Mouse (Mus musculus): ENCODE measurements around the gene Olfr33. TPM values are rescaled to one million over a fixed set of nuclear protein-coding genes. Genes with fewer than 3 reads are reported as not detected.

The Olfr33 gene
- polyA plus RNA-seq (2012; rRNA removed) = not detected in 2 replicates
- not detected in 2 replicates for polyA plus RNA-seq (2014; fragmentation: Nextera tagmentation; extraction: Ambion mirVana)

GRCm38 (mm10) chr7:102718970-102719369 lies at the start of gene Olfr33:
Gene Olfr33 (minus strand): TSS chr7:102719070.
- no peaks in the 10 kb centered on the region for H3K27me3 ChIP-seq (ENCODE audit: control insufficient read depth, insufficient read depth, low read length)
- H3K4me1 ChIP-seq (ENCODE audit: control insufficient read depth, insufficient read depth, low read length) = no peaks in the 10 kb centered on the region
- DNase-seq (ENCODE audit: low spot score) = no peak
- H3K27ac ChIP-seq (replicated peaks; ENCODE audit: low read depth, low read length) = no peak within 1 kb of the TSS
- no peak for TF ChIP-seq POLR2A (IDR thresholded peaks at IDR 0.05; ENCODE audit: borderline replicate concordance, extremely low read depth, insufficient read depth, insufficient read length)
- no peaks in the 10 kb centered on the region for H3K9me3 ChIP-seq (ENCODE audit: control insufficient read depth, low read length)
- WGBS = 38% methylated on average over 1 of the region's 1 CpGs
- H3K36me3 ChIP-seq (ENCODE audit: control insufficient read depth, insufficient read depth, low read length) = no peaks in the 10 kb centered on the region
- H3K4me2 ChIP-seq (replicated peaks; ENCODE audit: low read depth, low read length, severe bottlenecking) = no peak within 1 kb of the TSS
- H3K9ac ChIP-seq (ENCODE audit: low read depth, low read length, severe bottlenecking) = no peak within 1 kb of the TSS
- no peak for ATAC-seq (ENCODE audit: low FRiP score, low read depth)
- H3K4me3 ChIP-seq (replicated peaks; ENCODE audit: low read length) = no peak within 1 kb of the TSS

DNA sequence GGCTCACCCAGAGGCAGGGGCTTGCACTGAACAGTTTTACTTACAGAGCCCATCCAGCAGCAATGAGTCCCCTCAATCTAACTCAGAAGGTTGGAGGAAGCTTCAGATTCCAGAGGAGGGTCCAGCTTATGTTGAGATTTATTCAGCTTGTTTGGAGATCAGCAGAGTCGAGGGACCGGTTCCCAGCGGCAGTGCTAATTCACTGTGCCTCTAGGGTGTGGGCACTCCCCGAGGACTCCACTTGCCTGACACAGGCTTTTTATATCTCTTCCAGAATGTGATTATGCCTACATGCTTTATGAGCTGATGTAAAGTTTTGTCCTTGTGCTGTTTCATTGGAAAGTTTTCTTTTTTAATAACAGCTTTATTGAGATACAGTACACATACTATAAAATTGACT lies 40.4 kb upstream of the Olfr33 start, which contains the start of the genes Olfr560 and Olfr78:
Olfr560 (minus strand) TSS at position 101 of the 400 bp plus-strand sequence.
Olfr78 (minus strand) TSS at position 206 of the 400 bp plus-strand sequence.
- Histone ChIP-seq H3K27me3 (ENCODE audit: control insufficient read depth, insufficient read depth, low read length) (no peaks in the 10 kb centered on the region), H3K9ac (ENCODE audit: low read depth, low read length, severe bottlenecking) (no peak within 1 kb of the TSS), H3K9me3 (ENCODE audit: control insufficient read depth, low read length) (no peaks in the 10 kb centered on the region), H3K27ac (replicated peaks; ENCODE audit: low read depth, low read length) (no peak within 1 kb of the TSS), H3K4me2 (replicated peaks; ENCODE audit: low read depth, low read length, severe bottlenecking) (no peak within 1 kb of the TSS), H3K4me1 (ENCODE audit: control insufficient read depth, insufficient read depth, low read length) (no peaks in the 10 kb centered on the region), H3K36me3 (ENCODE audit: control insufficient read depth, insufficient read depth, low read length) (no peaks in the 10 kb centered on the region), H3K4me3 (replicated peaks; ENCODE audit: low read length) (no peak within 1 kb of the TSS)
- 69% methylated on average over 4 of the region's 4 CpGs for WGBS
- no peak for DNase-seq (ENCODE audit: low spot score)
- no peak for ATAC-seq (ENCODE audit: low FRiP score, low read depth)
- no peak for TF ChIP-seq POLR2A (IDR thresholded peaks at IDR 0.05; ENCODE audit: borderline replicate concordance, extremely low read depth, insufficient read depth, insufficient read length)

DNA sequence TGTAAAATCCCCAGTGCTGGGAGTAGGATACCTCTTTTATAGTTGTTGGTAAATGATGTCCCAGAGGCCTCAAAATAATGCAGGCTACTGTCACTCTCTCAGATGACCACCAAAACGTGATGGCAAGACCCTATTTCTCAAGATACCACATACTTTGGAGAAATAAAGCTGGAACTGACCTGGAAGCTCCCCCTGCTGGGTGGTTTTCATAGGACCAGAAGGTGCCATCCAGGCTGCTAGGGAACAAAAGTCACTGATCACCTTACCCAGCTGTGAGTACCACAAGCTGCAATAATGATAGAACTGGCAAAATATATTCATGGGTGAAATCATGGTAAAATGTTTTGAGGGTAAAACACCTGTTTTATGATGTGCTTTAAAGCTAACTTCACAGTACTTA lies 33.2 kb upstream of the Olfr33 start:
- Histone ChIP-seq H3K27me3 (ENCODE audit: control insufficient read depth, insufficient read depth, low read length) (no peaks in the 10 kb centered on the region), H3K4me2 (replicated peaks; ENCODE audit: low read depth, low read length, severe bottlenecking) (no peak overlapping the region), H3K9me3 (ENCODE audit: control insufficient read depth, low read length) (no peaks in the 10 kb centered on the region), H3K9ac (ENCODE audit: low read depth, low read length, severe bottlenecking) (no peak overlapping the region), H3K36me3 (ENCODE audit: control insufficient read depth, insufficient read depth, low read length) (no peaks in the 10 kb centered on the region), H3K4me3 (replicated peaks; ENCODE audit: low read length) (no peak overlapping the region), H3K4me1 (ENCODE audit: control insufficient read depth, insufficient read depth, low read length) (no peaks in the 10 kb centered on the region), H3K27ac (replicated peaks; ENCODE audit: low read depth, low read length) (no peak overlapping the region)
- DNase-seq (ENCODE audit: low spot score) (no peak), ATAC-seq (ENCODE audit: low FRiP score, low read depth) (no peak)
- TF ChIP-seq POLR2A (IDR thresholded peaks at IDR 0.05; ENCODE audit: borderline replicate concordance, extremely low read depth, insufficient read depth, insufficient read length) = no peak
- WGBS = 17% methylated on average over 1 of the region's 1 CpGs

GRCm38 (mm10) chr7:102737705-102738104 lies 18.8 kb upstream of the Olfr33 start:
- no peak for TF ChIP-seq POLR2A (IDR thresholded peaks at IDR 0.05; ENCODE audit: borderline replicate concordance, extremely low read depth, insufficient read depth, insufficient read length)
- Histone ChIP-seq H3K36me3 (ENCODE audit: control insufficient read depth, insufficient read depth, low read length) (no peaks in the 10 kb centered on the region), H3K27me3 (ENCODE audit: control insufficient read depth, insufficient read depth, low read length) (no peaks in the 10 kb centered on the region), H3K4me1 (ENCODE audit: control insufficient read depth, insufficient read depth, low read length) (no peaks in the 10 kb centered on the region), H3K27ac (replicated peaks; ENCODE audit: low read depth, low read length) (no peak overlapping the region), H3K4me3 (replicated peaks; ENCODE audit: low read length) (no peak overlapping the region), H3K9ac (ENCODE audit: low read depth, low read length, severe bottlenecking) (no peak overlapping the region), H3K4me2 (replicated peaks; ENCODE audit: low read depth, low read length, severe bottlenecking) (no peak overlapping the region), H3K9me3 (ENCODE audit: control insufficient read depth, low read length) (no peaks in the 10 kb centered on the region)
- DNase-seq (ENCODE audit: low spot score) (no peak), ATAC-seq (ENCODE audit: low FRiP score, low read depth) (no peak)
- 32% methylated on average over 2 of the region's 2 CpGs for WGBS

DNA sequence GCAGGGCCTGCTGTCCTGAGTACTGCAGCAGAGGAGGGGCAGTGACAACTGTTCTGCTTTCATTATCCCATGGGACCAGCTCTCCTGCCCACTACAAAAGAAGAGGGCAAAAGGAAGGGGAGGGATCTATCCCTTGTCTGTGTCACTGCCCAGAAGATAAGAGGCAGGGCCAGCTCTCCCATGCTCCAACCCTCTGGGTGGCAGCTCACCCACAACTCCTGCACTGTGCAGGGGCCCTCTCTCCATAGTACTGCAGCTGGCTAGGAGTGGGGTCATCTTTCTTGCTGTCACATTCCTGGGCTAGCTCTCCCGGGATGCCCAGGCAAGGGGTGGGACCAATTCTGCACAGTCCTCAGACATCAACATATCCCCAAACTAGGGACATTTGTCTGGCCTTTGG lies 14.9 kb upstream of the Olfr33 start:
- H3K9ac ChIP-seq (ENCODE audit: low read depth, low read length, severe bottlenecking) = no peak overlapping the region
- H3K36me3 ChIP-seq (ENCODE audit: control insufficient read depth, insufficient read depth, low read length) = no peaks in the 10 kb centered on the region
- ATAC-seq (ENCODE audit: low FRiP score, low read depth) (no peak), DNase-seq (ENCODE audit: low spot score) (no peak)
- no peak overlapping the region for H3K4me3 ChIP-seq (replicated peaks; ENCODE audit: low read length)
- H3K4me1 ChIP-seq (ENCODE audit: control insufficient read depth, insufficient read depth, low read length) = no peaks in the 10 kb centered on the region
- no peak overlapping the region for H3K27ac ChIP-seq (replicated peaks; ENCODE audit: low read depth, low read length)
- no peaks in the 10 kb centered on the region for H3K9me3 ChIP-seq (ENCODE audit: control insufficient read depth, low read length)
- no peaks in the 10 kb centered on the region for H3K27me3 ChIP-seq (ENCODE audit: control insufficient read depth, insufficient read depth, low read length)
- TF ChIP-seq POLR2A (IDR thresholded peaks at IDR 0.05; ENCODE audit: borderline replicate concordance, extremely low read depth, insufficient read depth, insufficient read length) = no peak
- 45% methylated on average over 1 of the region's 1 CpGs for WGBS
- no peak overlapping the region for H3K4me2 ChIP-seq (replicated peaks; ENCODE audit: low read depth, low read length, severe bottlenecking)

GRCm38 (mm10) chr7:102727391-102727790 lies 8.5 kb upstream of the Olfr33 start, which contains the start of gene Olfr559:
Gene Olfr559 (minus strand): TSS chr7:102727491.
- Histone ChIP-seq H3K27ac (replicated peaks; ENCODE audit: low read depth, low read length) (no peak within 1 kb of the TSS), H3K9ac (ENCODE audit: low read depth, low read length, severe bottlenecking) (no peak within 1 kb of the TSS), H3K36me3 (ENCODE audit: control insufficient read depth, insufficient read depth, low read length) (no peaks in the 10 kb centered on the region), H3K27me3 (ENCODE audit: control insufficient read depth, insufficient read depth, low read length) (no peaks in the 10 kb centered on the region), H3K4me2 (replicated peaks; ENCODE audit: low read depth, low read length, severe bottlenecking) (no peak within 1 kb of the TSS), H3K4me3 (replicated peaks; ENCODE audit: low read length) (no peak within 1 kb of the TSS), H3K9me3 (ENCODE audit: control insufficient read depth, low read length) (no peaks in the 10 kb centered on the region), H3K4me1 (ENCODE audit: control insufficient read depth, insufficient read depth, low read length) (no peaks in the 10 kb centered on the region)
- no peak for TF ChIP-seq POLR2A (IDR thresholded peaks at IDR 0.05; ENCODE audit: borderline replicate concordance, extremely low read depth, insufficient read depth, insufficient read length)
- DNase-seq (ENCODE audit: low spot score) (no peak), ATAC-seq (ENCODE audit: low FRiP score, low read depth) (no peak)

Measured in limb, embryonic 14.5 days (tissue).